Mouse (Mus musculus) mouse trophoblast stem cell (cell line): ENCODE data around the gene Cr2.
"Not testable (repeated sequence)": the region's sequence is repeated elsewhere in the genome, so short reads cannot be mapped to it uniquely, and the experiment has no call there.

Experiments
- in situ Hi-C, 2 experiments: fragments of 300-500 bp; cut with MseI, MboI; formaldehyde crosslinking; loops; 2 replicates in 1 of 2; 3 replicates in 1 of 2; pipeline ENCODE4 v1.15.1; 2025

Gene Cr2

DNA sequence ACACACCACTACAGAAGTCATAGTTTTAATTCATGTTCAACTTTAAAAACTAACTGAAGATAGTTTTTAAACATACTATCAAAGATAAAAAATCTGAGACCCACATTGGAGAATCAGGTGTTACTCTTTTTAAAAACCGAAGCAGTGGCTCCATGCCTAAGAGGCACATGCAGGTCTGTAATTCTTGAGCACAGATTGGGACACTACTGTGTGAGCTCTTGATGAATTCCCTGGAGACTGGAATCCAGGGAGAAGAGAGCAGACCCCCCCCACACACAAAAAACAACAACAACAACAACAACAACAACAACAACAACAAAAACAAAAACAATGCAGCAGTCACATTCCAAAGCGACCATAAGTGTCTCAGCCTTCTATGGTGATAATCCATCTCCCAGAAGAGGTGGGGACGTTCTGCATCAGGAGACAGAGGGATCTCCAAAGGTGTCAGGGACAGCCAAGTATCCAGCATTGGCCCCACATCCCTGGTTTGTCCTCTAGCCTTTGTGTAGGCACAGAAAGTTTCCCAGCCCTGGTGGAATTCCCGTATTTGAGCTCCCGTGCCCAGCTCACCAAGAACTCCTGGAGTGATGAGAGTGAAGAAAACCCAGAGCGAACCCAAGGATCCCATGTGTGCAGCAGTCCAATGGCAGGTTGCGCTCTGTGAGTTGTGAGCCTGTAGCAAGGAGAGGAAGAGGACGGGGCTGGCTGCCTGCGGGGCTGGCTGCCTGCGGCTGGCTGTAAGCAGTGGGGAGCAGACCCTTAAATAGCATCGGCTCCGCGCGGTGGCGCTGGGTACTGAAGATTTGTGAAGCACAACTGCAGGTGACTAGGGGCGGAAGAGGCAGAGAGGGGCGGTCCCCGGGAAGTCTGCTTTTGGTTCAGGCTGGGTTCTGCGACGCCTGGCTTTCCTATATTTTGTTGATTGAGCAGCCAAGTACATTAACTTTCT, at the start of gene Cr2:
Gene Cr2 (minus strand): TSS at position 737 of the 952 bp plus-strand sequence.
- in situ Hi-C loops: no loop called here

DNA sequence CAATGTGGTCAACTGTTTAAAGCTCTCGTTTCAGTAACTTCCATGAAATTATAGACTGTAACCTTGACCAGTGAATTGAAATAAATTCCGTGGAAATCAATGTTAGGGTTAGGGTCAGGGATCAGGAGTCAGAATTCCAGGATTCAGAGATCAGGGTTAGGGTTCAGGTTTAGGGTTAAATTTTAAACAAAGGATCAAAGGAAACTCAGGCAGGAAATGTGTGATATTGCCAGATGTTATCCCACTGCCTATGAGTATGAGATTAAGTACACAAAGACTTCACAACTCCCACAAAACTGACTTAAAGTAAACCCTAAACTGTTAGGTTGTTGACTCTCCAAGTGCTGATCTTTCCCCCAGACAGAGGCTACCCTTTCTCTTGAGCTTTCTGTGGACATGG, 45.3 kb upstream of the Cr2 start:
- in situ Hi-C loops: no loop called here

DNA sequence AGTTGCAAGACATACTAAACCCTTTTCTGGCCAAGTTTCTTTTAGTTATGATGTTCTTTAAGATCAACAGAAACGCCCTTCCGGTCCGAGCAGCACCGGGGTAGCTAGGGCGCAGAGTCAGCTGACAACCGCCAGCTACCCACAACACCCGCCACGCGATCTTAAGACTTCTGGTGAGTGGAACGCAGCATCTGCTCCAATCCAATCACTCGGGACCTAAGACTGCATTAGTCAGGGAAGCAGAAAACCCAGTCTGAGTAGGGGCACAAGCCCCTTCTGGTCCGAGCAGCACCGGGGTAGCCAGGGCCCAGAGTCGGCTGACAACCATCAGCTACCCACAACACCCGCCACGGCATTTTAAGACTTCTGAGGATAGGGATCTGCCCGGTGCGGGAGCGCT, 36.3 kb upstream of the Cr2 start:
- in situ Hi-C loops: not testable (repeated sequence)

DNA sequence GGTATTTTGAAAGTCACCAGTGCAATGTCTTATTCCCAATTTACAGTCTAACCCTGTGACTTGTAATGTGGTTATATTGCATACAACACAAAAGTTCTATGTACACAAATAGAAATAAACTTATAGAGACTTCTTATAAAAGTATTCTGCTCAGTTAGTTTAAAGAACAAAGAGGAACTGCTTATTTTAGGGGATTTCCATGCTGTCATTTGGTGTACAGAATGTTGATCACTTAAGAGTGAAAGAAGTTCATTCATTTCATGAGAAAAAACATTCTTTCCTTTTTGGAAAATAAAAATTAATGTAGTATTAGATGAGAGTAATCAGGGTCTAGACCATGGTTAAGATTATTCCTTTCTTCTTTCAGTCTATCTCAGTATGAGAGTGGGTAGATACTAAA, 8.2 kb upstream of the Cr2 start:
- in situ Hi-C loops: no loop called here

DNA sequence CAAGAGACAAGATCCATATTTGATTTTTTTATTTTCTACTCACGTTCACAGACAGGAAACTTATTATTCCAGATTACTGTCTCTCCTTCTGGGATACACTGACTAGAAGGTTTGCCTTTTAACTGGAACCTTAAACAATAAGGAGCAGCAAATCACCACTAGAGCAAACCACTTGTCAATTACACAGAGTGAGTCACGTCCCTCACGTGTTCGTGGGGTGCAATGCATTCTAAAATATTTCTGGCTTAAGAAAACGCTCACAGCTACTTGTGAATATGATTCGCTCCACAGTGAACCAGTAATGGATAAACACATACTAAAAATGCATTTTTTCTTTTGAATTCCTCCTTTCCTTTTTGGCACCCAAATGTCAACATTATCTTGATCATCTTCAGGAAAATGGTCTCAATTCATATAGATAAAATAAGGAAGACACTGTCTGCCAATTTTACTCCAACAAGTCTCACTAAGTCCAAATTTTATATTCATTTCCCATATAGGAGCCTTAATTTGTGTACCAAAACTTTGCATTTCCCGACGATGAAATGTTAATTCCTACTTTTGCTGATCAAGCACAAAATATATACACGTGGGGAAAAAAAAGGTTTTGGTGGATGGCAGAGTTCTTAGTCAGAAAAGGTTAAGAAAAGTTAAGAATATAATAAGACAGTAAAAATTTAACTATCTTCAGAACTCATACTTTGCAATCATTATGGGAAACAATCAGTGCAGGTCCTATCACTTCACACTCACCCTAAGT, 11.3 kb downstream of the Cr2 start:
- in situ Hi-C loops: no loop called here

DNA sequence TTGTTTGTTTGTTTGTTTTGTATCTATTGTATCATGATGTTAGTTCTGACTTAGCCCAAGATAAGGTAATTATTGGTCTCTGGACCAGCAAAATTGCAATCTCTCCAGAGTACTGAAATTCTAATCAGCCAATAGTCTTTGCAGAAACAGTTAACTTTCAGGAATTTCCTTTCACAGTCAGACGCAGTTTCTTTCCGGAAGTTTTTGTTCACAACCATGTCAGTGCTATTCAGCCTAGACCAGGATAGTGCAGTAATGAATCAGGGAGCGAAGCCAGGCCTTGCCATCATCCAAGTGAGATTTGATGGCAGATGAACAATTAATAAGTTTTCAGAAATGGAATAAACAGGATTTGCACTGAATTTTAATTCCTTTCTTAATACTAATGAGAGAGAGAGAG, 44.4 kb downstream of the Cr2 start:
- in situ Hi-C loops: no loop called here

DNA sequence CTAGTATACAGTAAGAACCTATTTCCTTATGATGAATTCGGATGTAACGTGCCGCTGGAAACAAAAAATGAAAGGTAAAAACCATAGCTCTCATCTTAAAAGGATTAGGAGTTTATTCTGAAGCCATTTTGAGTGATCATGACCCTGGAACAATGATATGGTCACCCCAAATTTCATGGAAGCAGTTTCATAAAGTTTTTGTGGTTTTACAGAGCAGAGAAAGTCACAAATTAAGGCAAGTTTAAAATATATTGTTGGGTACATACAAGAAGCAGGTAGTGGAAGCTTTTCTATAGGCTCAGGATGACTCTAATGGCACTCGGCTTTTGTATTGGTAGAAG, 44.9 kb downstream of the Cr2 start:
- in situ Hi-C loops: no loop called here

DNA sequence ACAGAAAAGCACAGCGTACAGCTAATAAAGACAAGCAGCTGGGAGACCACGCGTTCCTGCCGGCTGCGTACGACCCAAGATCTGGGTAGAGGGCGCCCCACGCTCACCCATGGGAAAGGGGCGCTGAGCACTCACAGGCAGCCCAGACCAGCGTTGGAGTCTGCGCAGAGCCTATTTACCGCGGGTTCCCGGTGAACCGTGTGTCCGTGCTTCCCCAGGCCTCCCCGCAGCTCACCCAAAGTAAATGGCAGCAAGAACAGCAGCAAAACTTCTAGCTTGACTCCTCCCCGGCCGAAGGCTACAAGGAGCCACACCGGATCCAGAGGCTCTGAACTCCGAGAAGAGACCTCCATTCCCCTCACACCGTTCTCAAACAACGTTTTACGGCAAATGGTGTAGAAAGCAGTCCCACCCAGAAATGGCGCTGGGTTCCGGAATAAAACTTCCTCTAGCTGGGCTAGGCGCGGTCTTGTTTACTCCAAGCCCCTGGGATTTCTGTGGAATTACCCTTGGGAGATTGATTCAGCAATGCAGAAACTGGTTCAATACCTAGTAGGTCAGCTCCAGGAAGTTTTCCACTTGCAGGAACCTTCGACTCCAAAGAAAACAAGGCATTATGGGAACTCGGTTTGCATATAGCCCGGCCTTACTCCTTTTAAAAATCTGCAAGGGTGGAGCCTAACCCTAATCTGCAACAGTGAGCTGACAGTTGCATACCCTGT, 45.4 kb downstream of the Cr2 start, which contains the start of gene Cr1l:
Gene Cr1l (minus strand): TSS at position 634 of the 722 bp plus-strand sequence.
- in situ Hi-C loops: no loop called here

DNA sequence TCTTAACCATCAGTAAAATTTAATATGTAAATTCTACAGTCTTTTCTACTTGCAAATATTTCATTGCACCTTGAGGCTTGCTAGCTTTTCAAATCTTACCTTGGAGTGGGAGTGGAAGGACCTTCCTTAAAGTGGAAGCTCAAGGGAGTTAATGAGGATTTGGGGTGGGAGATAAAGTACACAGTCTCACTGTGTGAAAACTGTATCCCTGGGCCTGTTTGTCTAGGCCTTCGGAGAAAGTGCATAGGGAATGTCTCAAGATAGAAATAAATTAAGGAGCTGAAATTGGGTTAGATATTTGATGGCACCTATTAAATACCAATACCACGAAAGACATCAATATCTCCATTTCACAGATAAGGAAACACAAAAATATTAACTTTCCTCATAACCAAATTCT, 46.0 kb downstream of the Cr2 start:
- in situ Hi-C loops: no loop called here

DNA sequence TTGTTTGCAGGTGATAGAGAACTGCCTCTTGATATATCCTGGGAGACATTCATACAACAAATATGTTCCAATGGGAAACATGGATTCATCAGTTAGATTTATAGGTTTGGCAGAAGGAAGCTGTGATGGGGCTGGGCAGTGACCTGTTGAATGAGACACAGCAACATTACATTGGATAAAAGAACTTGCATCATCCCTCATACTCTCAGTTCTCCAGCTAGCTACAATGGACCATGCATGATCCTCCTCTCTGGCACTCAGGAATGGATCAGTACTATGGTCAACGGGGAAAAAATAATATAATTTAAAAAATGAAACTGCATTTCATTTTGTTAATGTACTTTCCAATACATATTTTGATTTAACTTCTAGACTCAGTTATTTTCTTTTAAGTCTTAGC, 46.6 kb downstream of the Cr2 start:
- in situ Hi-C loops: no loop called here

DNA sequence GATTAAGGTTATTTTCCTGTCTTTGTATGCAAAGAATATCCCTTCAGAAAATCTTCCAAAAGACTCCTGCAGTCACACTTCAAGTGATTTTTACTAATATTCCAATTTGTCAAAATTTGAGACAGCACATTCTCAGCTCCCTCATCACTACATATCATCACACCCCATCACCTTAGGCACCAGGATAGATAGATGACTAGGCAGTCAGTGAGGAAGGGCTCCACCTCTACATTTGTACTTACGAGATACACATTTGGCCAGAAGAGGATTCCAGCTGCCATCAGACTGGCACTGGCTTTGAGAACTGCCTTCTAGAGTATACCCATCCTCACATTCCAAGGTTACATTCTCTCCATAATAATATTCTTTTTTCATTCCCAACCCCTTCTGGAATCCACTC, 62.1 kb downstream of the Cr2 start:
- in situ Hi-C loops: no loop called here

DNA sequence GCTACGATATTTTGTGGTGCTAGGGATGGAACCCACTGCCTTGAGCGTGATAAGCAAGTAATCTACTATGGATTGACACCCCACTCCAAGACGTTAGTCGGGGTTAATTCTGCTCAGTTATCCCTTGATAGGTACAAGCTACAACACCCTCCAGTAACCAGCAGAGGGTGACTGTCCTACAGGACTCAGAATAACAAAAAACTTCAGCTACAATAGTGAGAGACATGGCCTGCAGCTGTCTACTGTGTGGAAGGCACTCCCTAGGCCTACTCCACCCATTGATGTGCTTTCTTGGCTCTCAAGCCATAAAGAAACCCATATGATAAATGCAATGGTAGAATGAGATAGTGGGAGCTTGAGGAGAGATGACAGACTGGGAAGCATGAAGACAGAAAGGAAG, 62.9 kb downstream of the Cr2 start:
- in situ Hi-C loops: no loop called here

DNA sequence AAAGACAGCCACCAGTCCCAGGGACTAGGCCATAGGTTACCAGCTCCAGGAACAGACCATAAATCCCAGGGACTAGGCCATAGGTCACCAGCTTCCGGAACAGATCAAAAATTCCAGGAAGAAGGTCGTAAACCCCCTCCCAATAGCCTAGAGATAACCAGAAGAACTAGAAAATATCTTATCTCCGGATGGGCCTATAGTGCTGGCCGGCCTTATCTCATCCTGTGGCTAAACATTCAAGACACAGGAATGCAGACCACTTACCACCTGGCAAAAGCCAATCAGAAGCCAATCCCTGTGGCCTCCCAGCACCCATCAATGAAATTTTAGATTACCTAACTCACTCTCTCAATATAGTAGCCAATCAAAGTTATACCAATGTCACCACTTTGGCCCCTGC, 75.8 kb downstream of the Cr2 start:
- in situ Hi-C loops: no loop called here

DNA sequence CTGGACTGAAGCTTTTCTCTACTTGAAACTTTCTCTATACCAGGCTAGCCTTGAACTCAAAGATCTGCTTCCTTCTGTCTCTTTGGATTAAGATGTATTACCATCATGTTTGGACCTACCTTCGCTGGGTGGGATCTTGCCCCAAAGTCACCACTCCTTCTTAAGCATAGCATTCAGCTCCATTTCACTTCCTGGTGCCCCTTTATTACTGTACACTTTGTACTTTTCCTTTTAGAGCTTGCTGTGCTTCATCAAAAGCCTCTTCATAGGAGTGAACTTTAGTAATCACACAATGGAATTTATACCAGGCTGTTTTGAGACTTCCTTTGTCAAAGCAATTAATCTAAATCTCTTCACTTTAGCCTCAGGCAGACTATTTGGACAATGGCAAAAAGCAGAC, 78.5 kb downstream of the Cr2 start:
- in situ Hi-C loops: no loop called here

DNA sequence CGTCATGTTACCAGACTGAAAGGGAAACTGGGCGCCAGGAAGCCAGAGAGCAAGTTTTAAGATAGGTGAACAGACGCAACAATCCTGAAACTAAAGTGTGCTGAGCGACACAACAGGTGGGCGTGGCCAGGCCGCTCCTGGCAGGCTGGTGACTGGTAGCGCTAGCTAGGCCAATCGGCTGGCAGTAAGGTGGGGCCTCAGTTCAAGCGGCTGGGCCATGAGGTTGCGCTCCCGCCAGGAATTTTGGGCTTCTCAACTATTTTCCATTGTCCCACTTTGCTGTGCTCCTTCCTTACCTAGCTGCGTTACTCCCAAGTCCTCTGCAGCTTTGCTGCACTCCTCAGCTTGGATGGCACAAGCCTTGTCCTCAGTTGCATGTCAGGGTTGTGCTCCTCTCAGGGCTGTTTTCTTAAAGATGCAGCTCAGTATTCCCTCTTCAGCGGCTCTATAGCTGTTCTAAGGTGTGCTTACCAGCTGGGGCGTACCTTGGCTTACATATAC, 84.2 kb downstream of the Cr2 start, which contains the start of gene Cd46:
Gene Cd46 (minus strand): TSS at position 30 of the 501 bp plus-strand sequence.
- in situ Hi-C loops: no loop called here

DNA sequence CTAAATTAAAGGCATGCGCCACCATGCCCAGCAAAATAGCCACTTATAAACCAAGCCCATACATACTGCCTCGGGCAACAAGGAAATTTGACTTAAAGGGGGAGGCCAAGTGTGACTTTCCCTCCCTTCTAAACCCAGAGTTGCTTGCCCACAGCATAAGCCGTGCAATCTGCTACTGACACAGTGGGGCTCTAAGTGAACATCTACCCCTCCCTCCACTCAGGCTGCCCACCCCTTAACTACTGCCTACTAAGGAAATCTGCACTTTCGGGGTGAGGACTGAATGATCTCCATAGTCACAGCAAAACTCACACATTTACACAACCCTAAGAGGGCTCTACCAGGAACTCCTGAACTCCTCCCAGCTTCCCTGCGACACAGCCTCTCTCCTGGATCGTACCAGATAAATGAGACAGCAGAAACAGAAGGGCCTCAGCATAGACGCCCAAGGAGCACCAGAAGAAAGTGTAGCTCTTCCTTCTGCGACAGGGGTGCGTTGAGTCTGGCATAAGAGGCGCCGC, 84.8 kb downstream of the Cr2 start:
- in situ Hi-C loops: no loop called here
